Mouse (Mus musculus): ENCODE results near the gene Olfr1391. TPM values are rescaled to one million over a fixed set of nuclear protein-coding genes. Genes with fewer than 3 reads are reported as not detected.
"Not testable (repeated sequence)": the region's sequence is repeated elsewhere in the genome, so short reads cannot be mapped to it uniquely, and the experiment has no call there.

Olfr1391 gene
- not detected for total RNA-seq (2021)

- intact Hi-C loops (cut with DNase I) = no loop called here
- no peak for DNase-seq (ENCODE audit: extremely low spot score in 1 of 2, low spot score in 2 of 2)
Measured at GRCm38 (mm10) chr11:49322442-49322841, at the start of gene Olfr1391. Olfr1391 (plus strand) TSS chr11:49322742.

GRCm38 (mm10) chr11:49273834-49274519, 48.6 kb upstream of the Olfr1391 start:
- no peak for DNase-seq (ENCODE audit: extremely low spot score in 1 of 2, low spot score in 2 of 2)
- intact Hi-C loops (cut with DNase I) = loop anchor here (5.0 kb wide), 3 partner anchors 87 to 402 kb away; partner anchors contain the start of genes Btnl9, Irgm1 and Olfr1396

GRCm38 (mm10) chr11:49278222-49278621, 44.3 kb upstream of the Olfr1391 start, which contains the start of gene Olfr1393:
Olfr1393 (plus strand) TSS chr11:49278304.
- no peak for DNase-seq (ENCODE audit: extremely low spot score in 1 of 2, low spot score in 2 of 2)
- intact Hi-C loops (cut with DNase I) = no loop called here

GRCm38 (mm10) chr11:49284982-49285381, 37.6 kb upstream of the Olfr1391 start, which contains the start of gene Olfr1392:
Olfr1392 (plus strand) TSS chr11:49285282.
- DNase-seq (ENCODE audit: extremely low spot score in 1 of 2, low spot score in 2 of 2); intact Hi-C loops (cut with DNase I): not testable (repeated sequence)

- intact Hi-C loops (cut with DNase I) = no loop called here
- DNase-seq (ENCODE audit: extremely low spot score in 1 of 2, low spot score in 2 of 2) = peak in 1 of 2 experiments; percentile 19
Measured at GRCm38 (mm10) chr11:49287251-49287650, 35.3 kb upstream of the Olfr1391 start.

GRCm38 (mm10) chr11:49292777-49293176, 29.8 kb upstream of the Olfr1391 start:
- intact Hi-C loops (cut with DNase I) = no loop called here
- peak in 1 of 2 experiments; percentile 4 for DNase-seq (ENCODE audit: extremely low spot score in 1 of 2, low spot score in 2 of 2)

GRCm38 (mm10) chr11:49304441-49304840, 18.1 kb upstream of the Olfr1391 start, which contains the start of gene Olfr10:
Olfr10 (plus strand) TSS chr11:49304741.
- intact Hi-C loops (cut with DNase I) = no loop called here
- DNase-seq (ENCODE audit: extremely low spot score in 1 of 2, low spot score in 2 of 2) = no peak

GRCm38 (mm10) chr11:49308547-49308946, 14.0 kb upstream of the Olfr1391 start:
- intact Hi-C loops (cut with DNase I); DNase-seq (ENCODE audit: extremely low spot score in 1 of 2, low spot score in 2 of 2): not testable (repeated sequence)

GRCm38 (mm10) chr11:49326726-49327125, 4.2 kb downstream of the Olfr1391 start:
- intact Hi-C loops (cut with DNase I) = no loop called here
- no peak for DNase-seq (ENCODE audit: extremely low spot score in 1 of 2, low spot score in 2 of 2)

- intact Hi-C loops (cut with DNase I) = no loop called here
- peak in 1 of 2 experiments; percentile 8 for DNase-seq (ENCODE audit: extremely low spot score in 1 of 2, low spot score in 2 of 2)
Measured at GRCm38 (mm10) chr11:49329686-49330085, 7.1 kb downstream of the Olfr1391 start.

- intact Hi-C loops (cut with DNase I) = no loop called here
- DNase-seq (ENCODE audit: extremely low spot score in 1 of 2, low spot score in 2 of 2) = no peak
Measured at GRCm38 (mm10) chr11:49334888-49335287, 12.3 kb downstream of the Olfr1391 start, which contains the start of gene Olfr1390. Olfr1390 (plus strand) TSS chr11:49335188.

GRCm38 (mm10) chr11:49337150-49337832, 14.7 kb downstream of the Olfr1391 start:
- DNase-seq (ENCODE audit: extremely low spot score in 1 of 2, low spot score in 2 of 2) = no peak
- intact Hi-C loops (cut with DNase I) = no loop called here

Other genes starting within 250 kb of the Olfr1391 start
- gene Ifi47, start 246.2 kb upstream of the Olfr1391 start, total RNA-seq (2021) = under 1 TPM; 0.45 to 0.61 TPM
- not detected for gene Olfr1396, start 207.9 kb upstream of the Olfr1391 start, total RNA-seq (2021)
- gene Olfr1395, start 180.5 kb upstream of the Olfr1391 start, total RNA-seq (2021) = not detected
- not detected for gene Olfr1394, start 168.4 kb upstream of the Olfr1391 start, total RNA-seq (2021)
- gene Btnl9, start 135.6 kb upstream of the Olfr1391 start, total RNA-seq (2021) = under 1 TPM; 0.11 to 0.59 TPM
- 10 to 100 TPM; 37.4 to 40.4 TPM for gene Zfp62, start 119.5 kb upstream of the Olfr1391 start, total RNA-seq (2021)
- gene Mgat1, start 78.6 kb upstream of the Olfr1391 start, total RNA-seq (2021) = 10 to 100 TPM; 60.5 to 67.2 TPM
- gene Olfr1393, start 44.4 kb upstream of the Olfr1391 start, total RNA-seq (2021) = under 1 TPM in 1 of 2 experiments, not detected in 1; 0.26 TPM
- under 1 TPM in 1 of 2 experiments, not detected in 1; 0.47 TPM for gene Olfr1392, start 37.5 kb upstream of the Olfr1391 start, total RNA-seq (2021)
- gene Olfr10, start 18.0 kb upstream of the Olfr1391 start, total RNA-seq (2021) = not detected
- not detected for gene Olfr1390, start 12.4 kb downstream of the Olfr1391 start, total RNA-seq (2021)
- gene Olfr1389, start 100.3 kb downstream of the Olfr1391 start, total RNA-seq (2021) = not detected
- under 1 TPM; 0.30 to 0.54 TPM for gene Olfr1388, start 113.9 kb downstream of the Olfr1391 start, total RNA-seq (2021)
- not detected for gene Olfr1387, start 132.6 kb downstream of the Olfr1391 start, total RNA-seq (2021)
- gene Olfr1386, start 142.3 kb downstream of the Olfr1391 start, total RNA-seq (2021) = not detected
- gene Olfr1385, start 166.3 kb downstream of the Olfr1391 start, total RNA-seq (2021) = under 1 TPM in 1 of 2 experiments, not detected in 1; 0.11 TPM
- gene Olfr1384, start 184.0 kb downstream of the Olfr1391 start, total RNA-seq (2021) = not detected
- gene Olfr1383, start 196.9 kb downstream of the Olfr1391 start, total RNA-seq (2021) = under 1 TPM in 1 of 2 experiments, not detected in 1; 0.34 TPM
- not detected for gene Olfr1382, start 205.5 kb downstream of the Olfr1391 start, total RNA-seq (2021)
- gene Olfr1381, start 220.7 kb downstream of the Olfr1391 start, total RNA-seq (2021) = not detected
- gene Olfr1380, start 234.1 kb downstream of the Olfr1391 start, total RNA-seq (2021) = not detected

Measured in left cerebral cortex, postnatal 10 days (tissue).